Mouse (Mus musculus): ENCODE results near the gene Aspn.
"Not testable (repeated sequence)": the region's sequence is repeated elsewhere in the genome, so short reads cannot be mapped to it uniquely, and the experiment has no call there.

Aspn gene

GRCm38 (mm10) chr13:49586062-49586461 is 41.8 kb downstream of the Aspn start:
- no peak for DNase-seq

- DNase-seq, result not testable (repeated sequence)
Observed at GRCm38 (mm10) chr13:49602541-49602940, 58.3 kb downstream of the Aspn start.

GRCm38 (mm10) chr13:49603603-49604002 is 59.4 kb downstream of the Aspn start:
- no peak for DNase-seq

GRCm38 (mm10) chr13:49607714-49608113 is 63.5 kb downstream of the Aspn start, which contains the start of gene Ogn:
Ogn (plus strand) TSS chr13:49608046.
- DNase-seq, result no peak

- DNase-seq, result no peak
Observed at GRCm38 (mm10) chr13:49608589-49609322, 64.5 kb downstream of the Aspn start.

- no peak for DNase-seq
Observed at GRCm38 (mm10) chr13:49617021-49617420, 72.8 kb downstream of the Aspn start.

Measured in cerebellum, adult 11-12 months (tissue).